Mouse (Mus musculus) G1E (cell line): Measurements from ENCODE around the gene Tpi1.

Source experiments
- CTCF ChIP-seq: IDR thresholded peaks from 2 replicates; pipeline ENCODE4 v1.5.1; 2012; ENCODE audit warnings: low read depth, low read length, inconsistent platforms, mixed read lengths
- GATA1 ChIP-seq: IDR thresholded peaks from 2 replicates; pipeline ENCODE4 v1.6.1; 2012; ENCODE audit warnings: borderline replicate concordance, low read length, inconsistent platforms, mixed read lengths
- POLR2AphosphoS5 ChIP-seq: IDR thresholded peaks from 2 replicates; pipeline ENCODE4 v1.6.1; 2012; ENCODE audit warnings: low read depth, low read length, inconsistent platforms; ENCODE audit not compliant: insufficient replicate concordance
- TAL1 ChIP-seq: conservative IDR thresholded peaks from 2 replicates; pipeline ENCODE4 v1.6.1; 2012; ENCODE audit warnings: low read depth, low read length, inconsistent platforms, mixed read lengths

DNA sequence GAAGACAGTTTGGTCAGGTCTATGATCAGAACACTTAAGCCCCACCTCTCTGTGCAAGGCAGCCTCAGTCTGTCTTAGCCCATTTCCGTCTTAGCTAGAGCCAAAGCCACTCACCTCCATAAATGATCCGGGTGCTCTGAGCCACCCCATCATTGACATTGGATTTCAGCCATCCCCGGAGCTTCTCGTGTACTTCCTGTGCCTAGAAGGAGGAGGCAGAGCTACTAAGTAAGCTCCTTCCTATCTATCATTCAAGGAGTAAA, 2.8 kb downstream of the Tpi1 start:
- TF ChIP-seq CTCF (no peak), TAL1 (no peak), POLR2AphosphoS5 (no peak), GATA1 (no peak)
